Mouse (Mus musculus): ENCODE measurements around the gene Eif4e2. TPM values are rescaled to one million over a fixed set of nuclear protein-coding genes. Genes with fewer than 3 reads are reported as not detected.

The Eif4e2 gene
- total RNA-seq, 2 experiments from 2014 or later = 58.2 to 60.3 TPM

Other genes starting within 250 kb of the Eif4e2 start
- not detected for gene Alppl2, start 124.0 kb upstream of the Eif4e2 start, total RNA-seq (2021)
- gene Alpi, start 112.3 kb upstream of the Eif4e2 start, total RNA-seq (2021) = not detected
- gene Akp3, start 88.9 kb upstream of the Eif4e2 start, total RNA-seq (2021) = not detected
- 1 to 10 TPM; 1.3 to 2.4 TPM for gene Ecel1, start 57.4 kb upstream of the Eif4e2 start, total RNA-seq (2021)
- gene Prss56, start 30.6 kb upstream of the Eif4e2 start, total RNA-seq (2021) = under 1 TPM in 1 of 2 experiments, not detected in 1; 0.15 TPM
- gene Chrnd, start 23.3 kb upstream of the Eif4e2 start, total RNA-seq (2021) = not detected
- not detected for gene Chrng, start 9.3 kb upstream of the Eif4e2 start, total RNA-seq (2021)
- 10 to 100 TPM; 17.1 to 17.9 TPM for gene Efhd1, start 50.4 kb downstream of the Eif4e2 start, total RNA-seq (2021)
- 100 to 1,000 TPM; 121 to 130 TPM for gene Gigyf2, start 113.1 kb downstream of the Eif4e2 start, total RNA-seq (2021)
- gene Kcnj13, start 180.8 kb downstream of the Eif4e2 start, total RNA-seq (2021) = 1 to 10 TPM in 1 of 2 experiments, under 1 TPM in 1; 0.27 to 3.4 TPM